Mouse (Mus musculus) embryonic facial prominence, embryonic 15.5 days (tissue): ENCODE data around the gene Zfp652. TPM values are rescaled to one million over a fixed set of nuclear protein-coding genes. Genes with fewer than 3 reads are reported as not detected.

ENCODE experiments used
- ATAC-seq: fragments of 200-750 bp; cut with Nextera tagmentation; 2 replicates; pipeline ENCODE4 v1.8.0; 2017; ENCODE audit warnings: low read depth, moderate TSS enrichment; ENCODE audit not compliant: insufficient number of reproducible peaks, low FRiP score, low TSS enrichment
- H3K27ac ChIP-seq: fragments of 300-500 bp; sonication (generic); replicated peaks from 2 replicates; pipeline ENCODE4 v1.5.1; 2015; ENCODE audit warnings: mild to moderate bottlenecking, inconsistent platforms
- H3K27me3 ChIP-seq: fragments of 300-500 bp; sonication (generic); 2 replicates; pipeline ENCODE4 v1.6.1; 2015; ENCODE audit warnings: inconsistent platforms
- H3K36me3 ChIP-seq: fragments of 300-500 bp; sonication (generic); 2 replicates; pipeline ENCODE4 v1.6.1; 2015; ENCODE audit warnings: mild to moderate bottlenecking, inconsistent platforms
- H3K4me1 ChIP-seq: fragments of 300-500 bp; sonication (generic); 2 replicates; pipeline ENCODE4 v1.6.1; 2015; ENCODE audit warnings: inconsistent platforms
- H3K4me2 ChIP-seq: fragments of 300-500 bp; sonication (generic); replicated peaks from 2 replicates; pipeline ENCODE4 v1.6.1; 2015; ENCODE audit warnings: mild to moderate bottlenecking, inconsistent platforms
- H3K4me3 ChIP-seq: fragments of 300-500 bp; sonication (generic); replicated peaks from 2 replicates; pipeline ENCODE4 v1.5.1; 2015; ENCODE audit warnings: mild to moderate bottlenecking, inconsistent platforms
- H3K9ac ChIP-seq: fragments of 300-500 bp; sonication (generic); 2 replicates; pipeline ENCODE4 v1.6.1; 2015; ENCODE audit warnings: inconsistent platforms
- H3K9me3 ChIP-seq: fragments of 300-500 bp; sonication (generic); replicated peaks from 2 replicates; pipeline ENCODE4 v1.6.1; 2016; ENCODE audit warnings: inconsistent platforms
- WGBS: fragments of 180-500 bp; shearing (Covaris S2); methylation state at CpG from one replicate; pipeline ENCODE4 v1.1.7; 2015; 5-methylcytosine and 5-hydroxymethylcytosine counted together
- polyA plus RNA-seq: library from polyadenylated mRNA; unstranded; fragments of >200 nt; fragmentation: Nextera tagmentation; extraction: Ambion mirVana; gene quantifications from 2 replicates; pipeline ENCODE4 v1.2.1, GENCODE M21; 2015

The Zfp652 gene
- polyA plus RNA-seq, 1 experiment from 2014 or later = 25.6 TPM

GRCm38 (mm10) chr11:95783958-95784357, 71.5 kb downstream of the Zfp652 start:
- H3K9ac ChIP-seq = no peak overlapping the region
- no peak overlapping the region for H3K4me3 ChIP-seq
- H3K4me1 ChIP-seq = no peaks in the 10 kb centered on the region
- WGBS = 68% methylated on average over 9 of the region's 9 CpGs
- H3K27ac ChIP-seq = no peak overlapping the region
- H3K9me3 ChIP-seq = no peaks in the 10 kb centered on the region
- H3K36me3 ChIP-seq = no peaks in the 10 kb centered on the region
- no peak overlapping the region for H3K4me2 ChIP-seq
- H3K27me3 ChIP-seq = no peaks in the 10 kb centered on the region
- ATAC-seq = no peak

GRCm38 (mm10) chr11:95785675-95786074, 73.2 kb downstream of the Zfp652 start:
- Histone ChIP-seq H3K4me2 (no peak overlapping the region), H3K27ac (no peak overlapping the region), H3K4me1 (no peaks in the 10 kb centered on the region), H3K4me3 (no peak overlapping the region), H3K9ac (no peak overlapping the region), H3K27me3 (no peaks in the 10 kb centered on the region), H3K36me3 (no peaks in the 10 kb centered on the region), H3K9me3 (no peaks in the 10 kb centered on the region)
- ATAC-seq = no peak
- WGBS = 92% methylated on average over 4 of the region's 4 CpGs

DNA sequence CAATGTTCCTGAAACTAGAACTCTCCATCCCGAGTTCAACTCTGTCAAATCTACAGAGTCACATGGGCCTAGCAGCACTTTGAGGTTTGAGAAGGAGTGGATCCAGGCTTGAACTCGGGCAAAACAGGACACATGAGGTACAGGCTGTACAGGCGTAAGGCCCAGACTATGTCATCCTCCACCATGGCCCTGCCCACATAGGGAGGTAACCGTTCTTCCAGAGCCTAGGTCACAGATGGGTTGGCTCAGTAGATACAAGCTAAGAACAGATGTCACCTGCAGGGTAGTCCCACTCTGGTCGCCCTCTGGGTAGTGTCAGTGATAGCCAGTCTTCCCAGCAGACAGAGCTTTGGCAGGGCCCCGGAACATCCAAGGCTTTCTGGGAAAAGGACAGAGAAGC, 74.0 kb downstream of the Zfp652 start:
- 85% methylated on average over 6 of the region's 6 CpGs for WGBS
- no peak for ATAC-seq
- H3K9ac ChIP-seq = no peak overlapping the region

GRCm38 (mm10) chr11:95789451-95789891, 77.0 kb downstream of the Zfp652 start:
- no peak overlapping the region for H3K9ac ChIP-seq
- no peak overlapping the region for H3K27ac ChIP-seq
- no peaks in the 10 kb centered on the region for H3K36me3 ChIP-seq
- peaks cover 5% of the 10 kb centered on the region; the same call in 1 of the 2 replicates for H3K4me1 ChIP-seq
- 84% methylated on average over 8 of the region's 8 CpGs for WGBS
- no peak for ATAC-seq
- no peak overlapping the region for H3K4me2 ChIP-seq
- H3K27me3 ChIP-seq = no peaks in the 10 kb centered on the region
- H3K4me3 ChIP-seq = no peak overlapping the region
- no peaks in the 10 kb centered on the region for H3K9me3 ChIP-seq

More for the DNA sequence above, 74.0 kb downstream of the Zfp652 start:
- no peak overlapping the region for H3K4me3 ChIP-seq
- no peaks in the 10 kb centered on the region for H3K36me3 ChIP-seq
- no peak overlapping the region for H3K27ac ChIP-seq
- H3K4me2 ChIP-seq = no peak overlapping the region
- no peaks in the 10 kb centered on the region for H3K4me1 ChIP-seq
- H3K9me3 ChIP-seq = no peaks in the 10 kb centered on the region
- H3K27me3 ChIP-seq = no peaks in the 10 kb centered on the region

DNA sequence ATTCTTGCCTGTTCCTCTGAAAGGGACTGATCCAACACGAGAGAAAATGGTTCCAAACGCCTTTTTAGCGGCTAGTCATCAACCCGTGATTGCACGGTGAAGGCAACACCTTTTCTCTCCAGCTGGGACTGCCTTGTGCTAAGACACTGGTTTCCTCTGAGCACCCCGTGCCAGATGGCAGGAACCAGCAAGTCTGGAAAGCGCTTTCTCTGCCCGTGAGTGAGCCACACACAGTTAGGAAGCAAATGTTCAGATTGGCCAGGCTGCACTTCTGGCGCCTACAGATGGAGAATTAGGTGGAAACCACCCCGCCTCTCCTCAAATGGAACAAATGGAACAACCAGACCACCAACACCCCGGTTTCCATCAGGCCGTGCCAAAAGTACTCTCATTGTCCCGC, 79.3 kb downstream of the Zfp652 start:
- H3K9ac ChIP-seq = no peak overlapping the region
- peaks cover 8% of the 10 kb centered on the region; the same call in 1 of the 2 replicates for H3K27me3 ChIP-seq
- peaks cover 13% of the 10 kb centered on the region for H3K4me1 ChIP-seq
- H3K4me2 ChIP-seq = no peak overlapping the region
- H3K27ac ChIP-seq = no peak overlapping the region
- H3K36me3 ChIP-seq = no peaks in the 10 kb centered on the region
- H3K4me3 ChIP-seq = no peak overlapping the region
- 81% methylated on average over 13 of the region's 13 CpGs for WGBS
- ATAC-seq = no peak
- no peaks in the 10 kb centered on the region for H3K9me3 ChIP-seq

GRCm38 (mm10) chr11:95792950-95793509, 80.6 kb downstream of the Zfp652 start:
- 91% methylated on average over 8 of the region's 8 CpGs for WGBS
- no peak overlapping the region for H3K4me3 ChIP-seq
- H3K9ac ChIP-seq = no peak overlapping the region
- ATAC-seq = no peak
- no peaks in the 10 kb centered on the region for H3K36me3 ChIP-seq
- peaks cover 15% of the 10 kb centered on the region for H3K4me1 ChIP-seq
- no peaks in the 10 kb centered on the region for H3K9me3 ChIP-seq
- no peak overlapping the region for H3K4me2 ChIP-seq
- peaks cover 13% of the 10 kb centered on the region; the same call in 1 of the 2 replicates for H3K27me3 ChIP-seq
- no peak overlapping the region for H3K27ac ChIP-seq

DNA sequence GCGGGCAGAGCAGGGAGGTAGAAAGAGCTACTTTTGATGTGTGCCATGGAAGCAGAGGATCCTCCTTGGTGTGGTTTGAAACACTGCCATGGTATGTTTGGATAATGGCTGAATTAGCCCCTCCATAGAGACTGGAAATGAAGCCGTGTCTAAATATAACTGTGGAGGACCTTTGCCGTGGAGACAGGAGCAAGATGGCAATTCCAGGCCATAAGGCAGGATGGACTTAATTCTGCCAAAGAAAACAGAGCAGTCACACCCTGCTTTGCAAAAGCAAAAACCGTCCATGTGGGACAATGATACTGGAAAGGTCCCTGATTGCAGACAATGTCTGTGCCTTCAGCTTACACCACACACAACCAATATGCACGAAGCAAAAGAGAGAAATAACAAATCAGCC, 81.7 kb downstream of the Zfp652 start:
- no peaks in the 10 kb centered on the region for H3K9me3 ChIP-seq
- H3K36me3 ChIP-seq = no peaks in the 10 kb centered on the region
- WGBS = 50% methylated on average over 5 of the region's 5 CpGs
- H3K4me1 ChIP-seq = peaks cover 15% of the 10 kb centered on the region
- no peak overlapping the region for H3K9ac ChIP-seq
- no peak overlapping the region for H3K4me2 ChIP-seq
- H3K27ac ChIP-seq = no peak overlapping the region
- no peak overlapping the region for H3K4me3 ChIP-seq
- peak; percentile 32; the same call in 1 of the 2 replicates for ATAC-seq
- peaks cover 13% of the 10 kb centered on the region; the same call in 1 of the 2 replicates for H3K27me3 ChIP-seq

GRCm38 (mm10) chr11:95795582-95795981, 83.1 kb downstream of the Zfp652 start:
- Histone ChIP-seq H3K4me3 (no peak overlapping the region), H3K27ac (no peak overlapping the region), H3K27me3 (peaks cover 13% of the 10 kb centered on the region; the same call in 1 of the 2 replicates), H3K9ac (no peak overlapping the region), H3K4me2 (no peak overlapping the region), H3K4me1 (peaks cover 15% of the 10 kb centered on the region), H3K36me3 (no peaks in the 10 kb centered on the region), H3K9me3 (no peaks in the 10 kb centered on the region)
- ATAC-seq = no peak
- WGBS = 54% methylated on average over 5 of the region's 5 CpGs

GRCm38 (mm10) chr11:95805010-95805409, 92.5 kb downstream of the Zfp652 start:
- Histone ChIP-seq H3K27me3 (no peaks in the 10 kb centered on the region), H3K4me2 (no peak overlapping the region), H3K4me1 (0 out of 2 replicates have a peak, but pooled peaks cover 4% of the 10 kb centered on the region), H3K9me3 (peaks cover 7% of the 10 kb centered on the region; the same call in 1 of the 2 replicates), H3K36me3 (no peaks in the 10 kb centered on the region), H3K27ac (no peak overlapping the region), H3K4me3 (no peak overlapping the region), H3K9ac (no peak overlapping the region)
- 66% methylated on average over 5 of the region's 5 CpGs for WGBS
- no peak for ATAC-seq

- 22% methylated on average over 3 of the region's 3 CpGs for WGBS
- no peaks in the 10 kb centered on the region for H3K36me3 ChIP-seq
Observed at GRCm38 (mm10) chr11:95805527-95805926, 93.1 kb downstream of the Zfp652 start.

DNA sequence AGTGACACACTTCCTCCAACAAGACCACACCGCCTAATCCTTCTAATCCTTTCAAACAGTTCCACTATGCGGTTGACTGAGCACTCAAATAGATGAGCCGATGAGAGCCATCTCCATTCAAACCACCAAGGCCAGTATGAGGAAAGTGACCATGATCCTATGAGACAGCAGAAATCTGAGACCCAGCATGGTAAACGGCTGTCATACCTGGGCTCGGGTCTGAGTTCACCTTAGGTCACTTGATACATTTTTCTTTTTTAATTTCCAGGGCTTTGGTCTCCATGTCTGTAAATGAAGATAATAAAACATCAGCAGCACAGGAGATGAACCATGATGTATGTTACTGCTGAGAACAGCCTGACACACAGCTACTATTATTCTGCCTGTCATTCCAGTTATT, 95.4 kb downstream of the Zfp652 start:
- Histone ChIP-seq H3K36me3 (no peaks in the 10 kb centered on the region), H3K4me3 (no peak overlapping the region), H3K4me1 (0 out of 2 replicates have a peak, but pooled peaks cover 4% of the 10 kb centered on the region), H3K27me3 (no peaks in the 10 kb centered on the region), H3K4me2 (no peak overlapping the region), H3K9ac (no peak overlapping the region), H3K9me3 (peaks cover 7% of the 10 kb centered on the region; the same call in 1 of the 2 replicates), H3K27ac (no peak overlapping the region)
- 89% methylated on average over 5 of the region's 5 CpGs for WGBS
- no peak for ATAC-seq

More at GRCm38 (mm10) chr11:95805527-95805926, 93.1 kb downstream of the Zfp652 start:
- Histone ChIP-seq H3K27ac (no peak overlapping the region), H3K9me3 (peaks cover 7% of the 10 kb centered on the region; the same call in 1 of the 2 replicates), H3K4me3 (no peak overlapping the region), H3K9ac (no peak overlapping the region), H3K27me3 (no peaks in the 10 kb centered on the region), H3K4me1 (0 out of 2 replicates have a peak, but pooled peaks cover 4% of the 10 kb centered on the region), H3K4me2 (no peak overlapping the region)
- ATAC-seq = no peak
